Mouse (Mus musculus) liver, embryonic 14 days (tissue): ENCODE data around the gene Colec11. TPM values are rescaled to one million over a fixed set of nuclear protein-coding genes. Genes with fewer than 3 reads are reported as not detected.

Experiments used
- polyA plus RNA-seq: library from polyadenylated mRNA; depleted of rRNA; stranded (reverse); fragments of >200 nt; gene quantifications from 2 replicates; pipeline ENCODE4 v1.2.3, GENCODE M21; 2012; rRNA removed

The Colec11 gene
- polyA plus RNA-seq, result 8.1 and 8.7 TPM in 2 replicates

GRCm38 (mm10) chr12:28623195-28623594 lies at the start of gene Colec11:
TSS of gene Colec11 (minus strand) at chr12:28623377.

GRCm38 (mm10) chr12:28649141-28650110 lies 26.2 kb upstream of the Colec11 start, which contains the start of gene Rnaseh1:
TSS of gene Rnaseh1 (plus strand) at chr12:28649602.

GRCm38 (mm10) chr12:28635535-28636476 lies 12.6 kb upstream of the Colec11 start, which contains the start of gene Rps7:
TSS of gene Rps7 (minus strand) at chr12:28635953.

GRCm38 (mm10) chr12:28582423-28582822 lies 40.8 kb downstream of the Colec11 start, which contains the start of gene Allc:
TSS of gene Allc (minus strand) at chr12:28582523.

GRCm38 (mm10) chr12:28552299-28552698 lies 70.9 kb downstream of the Colec11 start, which contains the start of gene Dcdc2c:
TSS of gene Dcdc2c (minus strand) at chr12:28552399.

Other genes starting within 250 kb of the Colec11 start
- gene Dcdc2c, start 71.0 kb downstream of the Colec11 start, polyA plus RNA-seq, result not detected in 2 replicates
- gene Allc, start 40.9 kb downstream of the Colec11 start, polyA plus RNA-seq, result not detected in 2 replicates
- gene Rps7, start 12.6 kb upstream of the Colec11 start, polyA plus RNA-seq, result 690 and 700 TPM in 2 replicates
- 9.9 and 10.8 TPM in 2 replicates for gene Rnaseh1, start 26.2 kb upstream of the Colec11 start, polyA plus RNA-seq
- gene Adi1, start 51.9 kb upstream of the Colec11 start, polyA plus RNA-seq, result 16.4 and 21.3 TPM in 2 replicates
- gene Trappc12, start 127.1 kb upstream of the Colec11 start, polyA plus RNA-seq, result 9.6 and 12.0 TPM in 2 replicates
- gene Eipr1, start 128.4 kb upstream of the Colec11 start, polyA plus RNA-seq, result 14.4 and 16.8 TPM in 2 replicates